Mouse (Mus musculus) activated CD4-positive, CD25-positive, alpha-beta regulatory T cell, adult 4 months (primary cell): Measurements from ENCODE around the gene Ptbp1. TPM values are rescaled to one million over a fixed set of nuclear protein-coding genes. Genes with fewer than 3 reads are reported as not detected.
A peak's percentile ranks its signal among the peaks of the same experiment; 100 is the strongest.

Source experiments
- ATAC-seq: one replicate; pipeline ENCODE4 v1.8.0; 2017
- polyA plus RNA-seq, 2 experiments: library from polyadenylated mRNA; unstranded; fragments of 100-300 nt; shearing (Covaris generic); gene quantifications; one replicate each; pipeline ENCODE4 v1.2.1; 2017

The Ptbp1 gene
- 100 to 1,000 TPM in 1 of 2 experiments, 10 to 100 TPM in 1; 94.0 to 159 TPM for polyA plus RNA-seq

DNA sequence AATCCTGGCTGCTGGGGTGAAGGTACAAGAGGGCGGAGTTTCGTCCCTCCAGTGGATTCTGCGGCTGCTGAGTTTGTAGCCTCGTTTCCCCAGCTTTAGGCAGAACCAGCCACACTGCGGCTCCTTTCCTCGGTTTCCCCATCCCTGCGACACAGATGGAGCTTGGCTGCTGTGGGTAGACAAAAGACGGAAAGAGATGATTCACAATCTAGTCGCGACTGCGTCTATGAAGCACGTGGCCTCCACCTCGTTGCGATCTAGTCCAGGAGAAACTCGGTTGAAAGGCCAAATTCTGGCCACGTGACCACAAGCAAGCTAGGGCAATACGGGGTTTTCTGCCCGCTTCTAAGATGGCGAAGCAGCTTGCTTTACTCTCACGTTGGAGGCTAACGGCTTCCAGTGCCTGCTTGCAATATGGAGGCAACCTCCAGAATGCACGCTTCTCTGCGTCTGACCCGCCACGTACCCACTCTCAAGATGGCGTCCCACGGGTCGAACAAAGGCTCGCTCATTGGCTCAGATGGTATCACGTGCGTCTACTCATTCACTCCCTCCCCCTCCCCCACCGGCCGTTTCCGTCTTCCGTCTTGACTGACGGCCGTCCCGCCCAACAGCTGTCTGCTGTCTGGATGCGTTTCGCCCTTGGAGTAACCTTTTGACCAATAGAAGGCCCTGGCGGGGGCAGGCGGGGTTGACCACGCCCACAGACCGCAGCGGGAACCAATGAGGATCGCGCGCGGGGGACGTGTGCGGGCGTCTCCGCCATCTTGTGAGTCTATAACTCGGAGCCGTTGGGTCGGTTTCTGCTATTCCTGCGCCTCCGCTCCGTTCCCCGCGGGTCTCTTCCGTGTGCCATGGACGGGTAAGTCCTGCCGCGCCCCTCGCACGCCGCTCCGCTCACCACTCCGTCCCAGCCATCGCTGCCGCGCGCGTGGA is at the start of gene Ptbp1:
Ptbp1 (plus strand) TSS at position 568 of the 936 bp plus-strand sequence.
- peak; percentile 80 for ATAC-seq

DNA sequence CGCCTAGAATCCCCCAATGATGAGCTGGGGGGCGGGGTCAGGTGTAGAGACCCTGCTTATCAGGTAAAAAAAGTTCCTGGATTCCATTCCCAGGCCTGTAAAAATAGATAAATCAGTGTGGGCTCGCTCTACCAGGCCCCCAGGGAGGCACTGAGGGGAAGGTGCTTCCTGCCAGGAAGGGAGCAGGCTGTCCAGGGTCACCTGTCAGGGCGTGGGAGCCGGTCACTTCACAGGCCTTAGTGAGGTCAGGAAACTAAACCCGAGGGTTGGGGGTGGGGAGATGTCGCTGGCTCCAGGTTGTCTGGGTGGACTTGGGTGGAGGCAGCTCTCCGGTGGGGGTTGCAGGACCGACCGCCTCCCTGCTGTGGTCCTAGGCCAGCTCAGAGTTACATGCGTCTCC is 48.6 kb upstream of the Ptbp1 start:
- ATAC-seq, result no peak

DNA sequence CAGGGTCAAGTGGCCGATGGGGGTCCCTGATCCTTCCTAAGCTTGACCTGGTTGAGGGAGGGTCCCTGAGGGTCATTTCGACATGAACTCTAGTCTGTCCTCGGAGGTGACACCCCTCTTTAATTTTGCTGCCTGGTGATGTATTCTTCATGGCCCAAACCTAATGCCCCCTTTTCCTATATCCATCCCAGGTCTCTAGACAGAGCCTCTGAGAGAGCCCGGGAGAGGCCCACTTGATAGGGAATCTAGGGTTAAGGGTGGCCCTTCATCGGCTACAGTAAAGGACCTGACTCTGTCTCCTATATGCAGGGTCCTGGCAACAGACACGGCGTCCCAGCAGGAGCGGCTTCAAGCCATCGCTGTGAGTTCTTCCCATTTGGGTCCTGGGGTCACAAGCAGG is 47.9 kb upstream of the Ptbp1 start:
- ATAC-seq, result no peak

DNA sequence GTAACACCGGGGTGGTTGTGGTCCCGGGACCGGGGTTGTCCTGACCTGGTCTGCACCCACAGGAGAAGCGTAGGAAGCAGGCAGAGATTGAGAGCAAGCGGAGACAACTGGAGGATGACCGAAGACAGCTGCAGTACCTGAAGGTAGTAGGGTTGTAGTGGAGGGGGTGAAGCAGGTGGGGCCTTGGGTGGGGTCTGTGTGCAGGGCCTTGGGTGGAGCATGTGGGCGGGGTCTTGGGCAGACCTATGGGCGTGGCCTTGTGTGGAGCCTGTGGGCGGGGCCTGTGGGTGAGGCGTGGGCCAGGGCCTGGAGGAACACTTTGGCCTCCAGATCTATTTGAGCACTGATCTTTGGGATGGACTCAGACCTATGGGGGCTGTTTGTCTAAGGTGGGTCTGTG is 47.3 kb upstream of the Ptbp1 start:
- ATAC-seq, result no peak

DNA sequence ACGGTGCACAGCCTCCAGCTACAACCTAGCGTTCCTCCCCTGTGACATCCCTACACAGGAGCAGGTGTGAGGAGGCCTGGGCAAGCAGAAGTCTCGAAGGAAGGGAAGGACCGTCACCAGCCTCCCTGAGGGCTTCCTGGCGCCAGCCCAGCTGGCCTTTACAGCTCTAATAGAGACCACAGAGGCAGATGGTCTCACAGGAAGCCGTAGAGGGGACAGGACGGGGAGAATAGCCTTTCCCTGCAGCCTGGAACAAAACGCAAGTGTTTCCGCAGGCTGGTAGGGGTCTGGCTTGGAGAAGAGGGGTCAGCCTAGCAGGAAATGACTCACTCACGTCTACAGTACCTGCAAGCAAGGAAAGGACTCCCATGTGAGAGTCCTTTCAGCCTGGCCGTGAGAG is 46.4 kb upstream of the Ptbp1 start:
- no peak for ATAC-seq

DNA sequence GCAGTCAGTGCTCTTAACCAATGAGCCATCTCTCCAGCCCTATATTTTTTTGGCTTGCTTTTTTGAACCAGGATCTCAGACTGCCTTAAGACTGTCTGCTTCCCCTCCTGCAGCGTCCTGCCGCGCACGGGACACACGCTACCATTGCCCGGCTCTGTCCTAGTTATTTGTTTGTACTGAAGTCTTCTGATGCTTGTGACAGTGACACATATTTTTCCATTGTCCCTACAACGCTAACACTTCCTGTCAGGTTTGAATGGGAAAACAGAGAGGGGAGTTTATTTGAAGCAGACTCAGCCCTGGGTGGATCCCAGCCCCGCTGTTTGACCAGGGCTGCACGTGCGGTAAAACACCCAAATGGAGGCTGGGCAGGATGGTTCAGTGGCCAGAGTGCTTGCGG is 45.5 kb upstream of the Ptbp1 start:
- no peak for ATAC-seq

DNA sequence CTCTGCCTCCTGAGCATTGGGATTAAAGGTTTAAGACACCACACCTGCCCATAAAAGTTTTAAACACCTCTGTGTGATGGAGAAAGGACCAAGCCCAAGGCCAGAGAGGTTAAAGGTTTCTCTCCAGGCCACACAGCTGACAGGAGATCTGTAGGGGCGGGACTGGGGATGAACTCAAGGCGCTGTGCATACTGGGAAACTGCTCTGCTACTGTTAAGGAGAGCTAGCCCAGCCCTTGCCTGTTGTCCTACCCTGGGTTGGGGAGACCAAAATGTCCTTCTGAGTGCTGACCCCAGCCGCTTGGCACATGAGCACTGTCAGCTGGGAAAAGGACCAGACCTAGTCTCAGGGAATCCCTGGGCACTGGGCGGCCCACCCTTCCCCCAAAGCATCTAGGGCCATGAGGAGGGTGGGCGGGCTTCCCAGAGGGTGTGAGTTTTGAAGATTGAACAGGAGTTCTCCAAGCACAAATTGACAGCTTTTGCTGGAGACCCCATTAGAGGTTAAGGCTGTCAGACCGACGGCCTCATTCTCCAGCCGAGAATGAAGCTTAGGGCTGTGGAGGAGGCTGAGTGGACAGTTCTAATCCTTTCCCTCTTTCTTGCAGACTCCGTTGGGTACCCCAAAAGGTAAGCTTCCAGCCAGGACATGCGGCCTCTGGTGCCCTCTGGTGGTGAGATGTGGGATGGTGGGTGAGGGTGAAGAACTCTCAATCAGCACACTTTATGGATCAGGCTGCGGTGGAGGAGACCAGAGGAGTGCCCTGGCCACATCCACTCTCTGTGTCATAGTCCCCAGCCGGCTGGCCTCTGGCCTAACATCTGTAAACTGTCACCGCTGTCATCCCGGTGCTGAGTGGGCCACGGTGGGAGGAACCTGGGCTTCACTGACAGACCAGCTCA is 42.2 kb upstream of the Ptbp1 start:
- ATAC-seq, result no peak

DNA sequence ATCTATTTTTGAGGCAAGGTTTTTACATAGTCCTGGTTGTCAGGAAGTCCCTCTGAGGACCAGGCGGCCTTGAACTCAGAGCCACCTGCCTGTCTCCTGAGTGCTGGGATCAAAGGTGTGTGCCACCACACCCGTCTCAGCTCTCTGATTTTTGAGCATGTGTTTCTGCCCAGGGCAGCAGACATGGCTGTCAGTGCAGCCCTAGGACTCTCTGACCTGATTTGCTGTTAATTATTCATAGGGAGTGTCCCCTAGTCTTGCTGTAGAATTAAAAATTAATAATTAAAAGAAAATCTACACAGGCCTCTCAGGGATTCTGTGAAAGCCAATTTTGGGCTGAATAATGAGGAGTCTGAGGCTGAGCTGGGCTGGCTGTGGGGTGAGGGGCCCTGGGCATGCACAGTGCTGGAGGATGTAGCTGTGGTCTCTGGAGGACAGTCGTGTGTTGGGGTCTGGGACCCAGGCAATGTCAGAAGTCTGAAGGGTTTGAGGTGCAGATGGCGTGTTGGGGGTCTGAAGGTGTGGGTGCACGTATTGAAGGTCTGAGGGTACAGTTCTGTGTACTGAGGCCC is 39.9 kb upstream of the Ptbp1 start:
- ATAC-seq, result no peak

DNA sequence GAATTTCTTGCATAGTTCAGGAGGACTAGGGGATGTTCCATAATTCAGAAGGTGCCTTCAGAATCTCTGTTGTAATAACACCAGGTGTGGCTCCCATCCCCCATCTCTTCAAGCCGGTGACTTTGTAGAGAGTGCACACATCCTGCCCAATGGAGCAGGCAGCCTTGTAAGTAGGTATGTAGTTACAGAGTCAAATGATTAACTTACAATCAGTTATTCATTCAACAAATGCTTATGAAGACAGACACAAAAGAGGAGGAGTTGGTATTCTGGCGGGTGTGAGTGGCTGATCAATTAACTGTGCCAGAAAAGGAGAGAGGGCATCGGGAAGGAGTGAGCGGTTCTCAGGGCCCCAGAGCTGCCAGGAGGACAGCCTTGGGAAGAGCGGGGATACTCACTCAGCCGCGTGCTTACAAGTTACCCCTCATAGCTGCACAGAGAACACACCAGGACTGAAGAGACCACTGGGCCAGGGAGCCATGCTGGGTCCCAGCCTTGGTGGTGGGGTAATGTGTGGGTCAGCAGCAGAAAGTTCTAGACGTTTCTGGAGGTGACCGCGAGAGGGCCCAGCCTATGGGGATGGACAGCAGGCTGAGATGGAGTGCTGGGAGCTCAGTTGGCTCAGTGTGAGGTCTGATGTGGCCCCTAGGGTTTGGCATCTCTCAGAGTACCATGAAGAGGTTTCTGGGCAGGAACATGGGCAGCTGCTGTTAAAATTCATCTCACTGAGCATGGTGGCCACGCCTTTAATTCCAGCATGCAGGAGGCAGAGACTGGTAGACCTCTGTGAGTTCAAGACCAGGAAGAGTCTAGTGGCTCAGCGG is 38.3 kb upstream of the Ptbp1 start:
- no peak for ATAC-seq

DNA sequence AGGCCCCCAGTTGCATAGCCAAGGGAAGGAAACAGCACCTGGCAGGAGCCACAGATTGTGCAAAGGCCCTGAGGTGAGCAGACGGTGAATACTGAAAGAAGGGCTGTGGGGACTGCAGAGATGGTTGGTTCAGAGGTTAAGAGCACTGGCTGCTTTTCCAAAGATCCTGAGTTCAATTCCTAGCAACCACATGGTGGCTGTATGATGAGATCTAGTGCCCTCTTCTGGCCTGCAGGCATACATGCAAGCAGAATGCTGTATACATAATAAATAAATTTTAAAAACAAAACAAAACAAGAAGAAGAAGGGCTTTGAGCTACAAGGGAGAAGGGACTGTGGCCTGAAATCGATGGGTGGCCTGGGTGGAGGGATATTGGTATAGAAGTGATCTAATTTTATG is 37.1 kb upstream of the Ptbp1 start:
- no peak for ATAC-seq

DNA sequence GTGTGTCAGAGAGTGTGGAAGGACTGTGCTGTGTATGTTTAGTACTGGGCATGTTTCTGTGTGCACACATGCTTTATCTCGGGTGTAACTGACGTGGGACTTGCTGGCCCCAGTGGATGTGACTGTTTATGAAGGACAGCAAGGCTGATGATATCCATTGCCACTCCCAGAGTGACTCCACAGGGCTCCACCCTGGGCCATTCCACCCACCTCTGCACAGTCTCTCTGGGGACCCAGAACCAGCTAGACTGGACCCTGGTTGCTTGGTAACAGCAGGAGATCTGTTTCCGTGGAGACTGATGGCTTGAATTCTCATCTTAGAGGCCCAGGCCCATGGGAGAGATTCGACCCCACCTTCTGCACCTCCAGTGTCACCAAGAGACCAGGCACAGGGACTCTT is 36.0 kb upstream of the Ptbp1 start:
- ATAC-seq, result no peak

DNA sequence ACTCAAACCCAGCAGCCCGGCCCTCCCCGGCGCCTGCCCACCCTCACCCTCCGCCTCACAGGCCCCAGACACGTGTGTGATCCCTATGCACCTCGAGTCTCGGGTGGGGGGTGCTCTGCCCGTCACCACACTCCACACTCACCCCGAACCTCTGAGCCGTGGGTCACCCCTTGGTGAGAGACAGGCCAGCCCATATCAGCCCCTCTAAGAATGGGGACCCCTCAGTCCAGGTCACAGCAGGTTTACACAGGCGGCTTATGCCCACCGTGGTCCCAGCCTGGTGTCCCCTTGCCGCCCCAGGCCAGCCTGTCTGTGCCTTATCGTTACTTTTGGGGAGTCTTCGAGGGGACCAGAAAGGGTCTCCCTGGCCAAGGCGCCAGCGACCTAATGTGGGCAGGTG is 34.6 kb upstream of the Ptbp1 start:
- ATAC-seq, result no peak

DNA sequence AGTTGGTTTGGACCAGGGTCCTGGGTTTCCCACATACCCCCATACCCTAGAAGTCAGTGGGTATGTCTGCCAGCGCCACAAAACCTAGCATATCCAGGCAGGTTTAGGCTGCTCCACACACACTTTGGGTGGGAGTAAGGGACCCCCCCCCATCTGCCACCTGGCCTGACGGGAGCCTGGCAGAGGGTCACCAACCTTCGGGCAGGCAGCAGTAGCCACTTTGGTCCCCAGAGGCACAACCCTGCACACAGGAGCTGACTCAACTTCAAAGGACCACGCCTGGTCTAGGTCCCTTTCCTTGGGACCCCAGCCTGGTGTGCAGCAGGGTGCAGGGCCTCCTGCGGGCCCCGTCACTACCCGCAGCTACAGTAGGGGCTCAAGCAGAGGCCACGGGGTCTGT is 34.0 kb upstream of the Ptbp1 start:
- no peak for ATAC-seq

DNA sequence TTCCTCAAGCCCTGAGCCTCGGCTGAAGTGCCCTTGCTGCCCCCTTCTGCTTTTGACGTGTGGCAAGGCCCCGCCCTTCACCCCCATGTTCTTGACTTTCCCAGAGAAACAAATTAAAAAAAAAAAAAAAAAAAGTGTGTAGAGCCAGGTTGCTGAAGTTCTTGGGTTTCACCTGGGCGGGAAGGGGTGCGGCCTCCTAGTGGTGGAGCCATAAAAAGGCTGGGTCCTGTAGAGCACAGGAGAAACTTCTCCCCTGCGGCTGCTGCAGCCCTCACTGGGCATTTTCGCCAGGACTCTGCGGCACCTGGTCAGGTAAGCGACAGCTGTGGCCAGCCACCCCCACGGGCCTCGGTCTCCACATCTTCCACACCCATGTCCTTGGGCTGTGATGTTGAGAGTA is 33.4 kb upstream of the Ptbp1 start, which contains the start of gene Misp:
Misp (plus strand) TSS at position 208 of the 400 bp plus-strand sequence.
- no peak for ATAC-seq

DNA sequence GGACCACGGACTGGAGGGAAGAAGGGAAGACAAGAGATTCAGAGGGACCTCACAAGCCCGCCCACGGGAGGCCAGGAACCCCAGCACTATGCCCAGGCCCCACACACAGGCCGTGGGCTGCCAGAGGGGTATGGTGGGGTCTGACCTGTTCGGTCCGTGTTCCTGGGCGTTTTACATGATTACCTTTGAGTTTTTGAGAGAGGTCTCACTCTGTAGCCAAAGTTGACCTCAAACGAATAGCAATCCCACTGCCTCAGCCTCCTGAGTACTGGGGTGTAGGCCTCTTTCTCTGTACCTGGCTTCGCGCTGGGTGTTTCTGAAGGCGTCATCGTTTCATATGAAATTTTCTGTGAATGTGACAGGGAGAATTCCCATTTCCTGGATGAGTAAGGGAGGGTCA is 32.5 kb upstream of the Ptbp1 start:
- no peak for ATAC-seq

DNA sequence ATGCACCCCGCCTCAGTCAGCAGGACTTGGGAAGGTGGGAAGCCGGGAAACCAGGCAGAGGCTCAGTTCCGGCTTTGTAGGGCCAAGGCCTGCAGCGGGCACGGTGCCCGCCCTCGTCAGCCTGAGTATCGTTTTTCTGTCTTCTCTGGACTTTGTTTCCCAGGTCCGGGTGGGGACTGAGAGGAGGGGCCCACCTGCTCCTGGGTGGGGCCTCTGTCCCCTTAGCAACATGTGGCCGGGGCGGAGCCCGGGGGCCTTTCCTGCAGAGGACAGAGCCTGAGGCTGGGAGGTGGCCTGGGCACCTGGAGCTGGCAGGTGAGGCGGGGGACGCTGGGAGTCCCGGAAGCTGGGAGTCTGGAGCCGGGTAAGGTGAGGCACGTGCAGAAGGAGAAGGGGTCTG is 31.9 kb upstream of the Ptbp1 start:
- no peak for ATAC-seq

DNA sequence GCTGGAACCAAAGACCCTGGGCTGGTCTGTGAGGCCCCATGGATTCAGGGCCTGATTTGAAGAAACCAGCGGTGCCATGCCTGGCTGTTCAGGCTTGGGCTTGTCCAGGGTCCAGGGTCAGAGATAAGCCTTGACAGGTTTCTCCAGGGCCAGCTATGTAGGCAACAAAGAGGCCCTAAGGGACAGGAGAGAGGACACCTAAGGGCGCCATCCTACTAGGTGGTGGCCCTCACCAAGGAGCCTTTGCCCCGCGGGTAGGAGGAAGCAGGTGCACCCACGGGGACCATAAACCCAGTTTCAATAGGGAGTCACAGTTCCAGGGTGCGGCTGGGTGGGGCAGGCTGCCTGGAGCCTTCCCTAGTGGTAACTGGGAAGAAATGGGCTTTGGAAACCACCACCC is 31.2 kb upstream of the Ptbp1 start:
- no peak for ATAC-seq

DNA sequence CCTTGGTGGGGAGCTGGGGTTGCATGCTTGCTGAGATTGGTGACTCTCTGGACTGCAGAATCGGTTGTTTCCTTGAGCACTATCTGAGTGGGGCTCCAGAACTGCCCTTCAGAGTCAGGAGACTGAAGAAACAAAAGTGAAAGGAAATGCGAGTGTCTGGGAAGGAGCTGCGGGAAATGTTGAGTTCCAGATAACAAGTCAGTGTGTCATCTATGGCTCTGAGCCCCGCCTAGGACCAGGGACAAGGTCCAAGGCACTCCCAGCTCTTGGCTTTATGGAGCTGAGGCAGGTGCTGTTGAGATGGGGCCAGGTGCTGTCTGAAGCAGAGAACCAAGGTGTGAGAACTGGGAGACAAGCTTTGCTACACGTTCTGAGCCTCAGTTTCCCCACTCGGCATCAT is 29.8 kb upstream of the Ptbp1 start:
- ATAC-seq, result no peak

DNA sequence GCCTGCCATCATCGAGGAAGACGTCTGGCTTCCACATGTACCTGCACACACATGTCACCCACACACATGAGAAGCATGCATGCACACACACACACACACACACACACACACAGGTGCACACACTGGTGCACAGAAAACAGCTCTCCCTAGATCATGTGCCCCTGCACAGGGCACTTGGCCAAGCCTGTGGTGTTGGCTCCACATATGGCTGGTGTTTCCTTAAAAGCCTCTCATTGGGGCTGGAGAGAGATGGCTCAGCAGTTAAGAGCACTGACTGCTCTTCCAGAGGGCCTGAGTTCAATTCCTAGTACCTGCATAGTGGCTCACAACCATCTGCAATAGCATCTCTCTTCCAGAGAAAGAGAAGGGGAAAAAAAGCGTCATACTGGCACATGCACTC is 22.6 kb upstream of the Ptbp1 start:
- ATAC-seq, result no peak

DNA sequence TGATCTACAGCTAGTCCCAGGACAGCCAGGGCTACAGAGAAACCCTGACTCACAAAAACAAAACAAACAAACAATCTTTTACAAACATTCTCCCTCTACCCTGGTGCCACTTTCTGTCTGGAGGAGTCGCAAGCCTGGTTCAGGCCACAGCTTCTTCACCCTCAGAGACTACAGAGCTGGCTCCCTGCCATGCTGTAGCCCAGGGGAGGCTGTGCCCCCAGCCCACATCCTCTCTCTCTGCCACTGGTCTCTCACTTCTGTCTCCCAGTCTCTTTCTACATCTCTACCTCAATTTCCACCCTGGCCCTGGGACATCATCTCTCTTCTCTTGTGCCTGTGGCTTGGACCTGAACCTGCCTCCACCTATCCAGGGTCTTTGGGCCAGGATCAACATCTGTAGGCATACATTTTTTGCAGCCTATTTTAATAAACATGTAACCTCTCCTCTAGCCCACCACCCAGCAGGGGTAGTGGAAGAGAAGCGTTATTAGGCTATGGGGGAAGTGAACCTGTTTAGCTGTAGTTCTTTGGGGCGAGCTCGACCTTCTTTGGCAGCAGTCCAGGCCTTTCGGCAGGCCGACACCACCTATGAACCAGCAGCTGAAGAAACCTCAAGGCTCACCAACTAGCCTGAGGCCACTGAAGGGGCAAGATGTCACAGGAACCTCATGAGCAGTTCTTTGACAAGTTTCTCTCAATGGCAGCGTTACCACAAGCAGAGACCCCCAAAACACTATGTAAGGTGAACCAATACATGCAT is 22.0 kb upstream of the Ptbp1 start:
- ATAC-seq, result no peak

DNA sequence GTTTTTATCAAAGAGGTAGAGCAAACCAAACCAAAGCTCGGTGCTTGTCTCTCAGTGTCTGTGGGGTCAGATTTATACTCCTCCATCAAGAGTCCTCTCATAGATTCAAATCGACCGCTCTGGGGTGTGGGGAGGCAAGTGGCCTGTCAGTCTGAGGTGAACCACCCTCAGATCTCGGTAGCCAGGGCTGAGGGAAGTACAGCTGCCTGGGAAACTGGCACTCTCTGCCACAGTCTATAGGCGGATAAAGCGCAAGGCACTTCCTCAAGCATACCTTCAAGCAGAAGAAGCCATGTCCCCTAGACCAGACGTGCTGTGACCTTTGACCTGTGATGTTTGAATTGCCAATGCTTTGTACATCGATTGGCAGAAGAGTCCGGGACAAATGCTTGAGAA is 21.4 kb upstream of the Ptbp1 start:
- no peak for ATAC-seq
